Mouse (Mus musculus): ENCODE results near the gene Adprhl1.

DNA sequence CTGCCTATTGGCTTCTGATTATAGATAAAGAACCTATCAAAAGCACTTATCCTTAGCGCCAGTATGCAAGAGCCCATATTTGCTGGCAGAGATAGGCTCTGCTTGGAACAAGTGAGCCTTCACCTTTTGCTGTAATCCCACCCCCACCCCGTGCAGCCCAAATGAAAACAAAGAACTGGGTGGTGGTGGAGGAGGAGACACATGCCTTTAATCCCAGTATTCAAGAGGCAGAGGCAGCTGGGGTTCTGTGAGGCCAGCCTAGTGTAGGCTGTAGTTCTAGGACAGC, 72.3 kb downstream of the Adprhl1 start:
- TF ChIP-seq CTCF (conservative IDR thresholded peaks at IDR 0.05 in 1 of 2, IDR thresholded peaks at IDR 0.05 in 1 of 2; ENCODE audit: low read depth in 2 of 2, low read length in 2 of 2) (no peak), MXI1 (IDR thresholded peaks at IDR 0.05; ENCODE audit: low read depth, low read length) (no peak), RCOR1 (conservative IDR thresholded peaks at IDR 0.05; ENCODE audit: low read depth, low read length) (no peak), MAX (IDR thresholded peaks at IDR 0.05; ENCODE audit: low read length) (no peak), E2F4 (IDR thresholded peaks at IDR 0.05; ENCODE audit: insufficient replicate concordance, low read depth, low read length) (no peak), EP300 (IDR thresholded peaks at IDR 0.05; ENCODE audit: low read length) (no peak), UBTF (IDR thresholded peaks at IDR 0.05; ENCODE audit: low read depth, low read length) (no peak)

All from CH12.LX (cell line).